Mouse (Mus musculus): Measurements from ENCODE around the gene Tex9. TPM values are rescaled to one million over a fixed set of nuclear protein-coding genes. Genes with fewer than 3 reads are reported as not detected.
"Not testable (repeated sequence)": the region's sequence is repeated elsewhere in the genome, so short reads cannot be mapped to it uniquely, and the experiment has no call there.

Gene Tex9
- polyA plus RNA-seq, 1 experiment from 2014 or later = 48.5 TPM

DNA sequence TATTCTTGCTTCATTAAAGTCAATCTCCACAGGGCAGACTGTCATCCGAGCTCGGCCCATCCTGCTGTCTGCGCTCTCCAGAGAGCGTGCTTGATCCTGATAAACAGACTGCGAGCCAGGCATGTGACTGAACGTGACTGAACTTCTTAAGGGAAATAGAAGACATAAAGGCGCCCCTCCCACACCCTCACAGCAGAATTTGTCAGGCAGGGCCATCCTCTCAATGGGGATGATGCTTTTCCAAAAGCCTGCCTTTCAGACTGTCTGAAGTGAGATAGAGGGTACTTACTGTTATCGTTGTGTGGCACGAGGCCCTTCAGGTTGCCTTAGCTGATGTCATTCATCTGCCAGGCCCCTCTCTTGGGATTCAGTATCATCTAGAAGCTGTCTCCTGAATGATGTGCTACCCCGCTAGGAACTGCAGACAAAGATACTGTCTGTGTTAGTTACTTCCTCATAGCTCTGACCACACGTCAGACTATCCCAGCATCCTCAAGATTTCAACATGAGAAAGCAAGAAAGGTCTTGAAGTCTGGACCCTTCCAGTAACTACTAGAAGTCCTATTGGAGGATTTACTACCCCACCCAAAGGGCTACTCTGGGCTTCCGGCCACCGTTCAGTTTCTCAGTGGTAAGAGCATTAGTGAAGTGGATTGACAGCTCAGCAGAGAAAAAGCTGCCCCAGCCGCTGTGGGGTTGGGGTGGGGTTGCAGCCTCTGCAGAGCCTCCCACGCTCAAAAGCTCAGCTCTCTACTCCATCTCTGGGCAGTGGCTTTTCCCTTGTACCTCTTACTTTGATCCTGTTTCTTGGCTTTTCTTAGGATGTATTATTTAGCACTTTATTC is 82.4 kb downstream of the Tex9 start:
- Histone ChIP-seq H3K9ac (ENCODE audit: low read depth, low read length) (no peak overlapping the region), H3K27ac (ENCODE audit: low read depth, low read length) (no peak overlapping the region), H3K4me1 (ENCODE audit: control insufficient read depth, insufficient read depth, low read length) (no peaks in the 10 kb centered on the region), H3K4me3 (ENCODE audit: low read length) (no peak overlapping the region), H3K9me3 (ENCODE audit: control insufficient read depth, low read length) (no peaks in the 10 kb centered on the region), H3K4me2 (replicated peaks; ENCODE audit: low read depth, low read length) (no peak overlapping the region), H3K36me3 (ENCODE audit: control insufficient read depth, insufficient read depth, low read length) (no peaks in the 10 kb centered on the region), H3K27me3 (ENCODE audit: control insufficient read depth, insufficient read depth, low read length) (no peaks in the 10 kb centered on the region)
- 43% methylated on average over 15 of the region's 15 CpGs for WGBS
- ATAC-seq (ENCODE audit: low FRiP score, low TSS enrichment) = no peak

DNA sequence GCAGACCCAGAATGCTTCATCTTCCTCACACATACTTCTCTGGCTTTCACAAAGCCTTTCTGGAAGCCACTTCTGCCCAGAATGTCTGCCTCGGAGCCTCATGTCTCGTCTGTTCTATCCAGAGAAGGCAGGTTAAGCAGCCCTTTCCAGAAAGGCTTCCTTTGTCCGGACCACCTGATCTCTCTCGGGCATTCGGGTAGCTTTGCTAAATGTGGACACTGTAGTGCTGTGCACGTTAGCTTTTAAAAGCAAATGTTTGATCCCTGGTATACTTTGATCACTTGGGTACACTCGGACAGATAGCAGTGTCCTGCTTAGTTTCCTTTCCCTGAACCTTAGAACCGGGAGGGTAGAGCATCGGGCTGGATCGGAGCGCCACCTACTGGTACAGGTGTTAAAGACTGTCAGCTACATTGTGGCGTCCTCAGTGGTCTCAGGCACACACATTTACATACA is 83.9 kb downstream of the Tex9 start:
- no peaks in the 10 kb centered on the region for H3K4me1 ChIP-seq (ENCODE audit: control insufficient read depth, insufficient read depth, low read length)
- H3K4me2 ChIP-seq (replicated peaks; ENCODE audit: low read depth, low read length) = peak overlapping the region; percentile 49
- peak; percentile 80 for ATAC-seq (ENCODE audit: low FRiP score, low TSS enrichment)
- no peaks in the 10 kb centered on the region for H3K9me3 ChIP-seq (ENCODE audit: control insufficient read depth, low read length)
- 14% methylated on average over 12 of the region's 12 CpGs for WGBS
- H3K9ac ChIP-seq (ENCODE audit: low read depth, low read length) = peak overlapping the region; percentile 44; the same call in 1 of the 2 replicates
- H3K27ac ChIP-seq (ENCODE audit: low read depth, low read length) = no peak overlapping the region
- H3K27me3 ChIP-seq (ENCODE audit: control insufficient read depth, insufficient read depth, low read length) = no peaks in the 10 kb centered on the region
- peak overlapping the region; percentile 26 for H3K4me3 ChIP-seq (ENCODE audit: low read length)
- no peaks in the 10 kb centered on the region for H3K36me3 ChIP-seq (ENCODE audit: control insufficient read depth, insufficient read depth, low read length)

DNA sequence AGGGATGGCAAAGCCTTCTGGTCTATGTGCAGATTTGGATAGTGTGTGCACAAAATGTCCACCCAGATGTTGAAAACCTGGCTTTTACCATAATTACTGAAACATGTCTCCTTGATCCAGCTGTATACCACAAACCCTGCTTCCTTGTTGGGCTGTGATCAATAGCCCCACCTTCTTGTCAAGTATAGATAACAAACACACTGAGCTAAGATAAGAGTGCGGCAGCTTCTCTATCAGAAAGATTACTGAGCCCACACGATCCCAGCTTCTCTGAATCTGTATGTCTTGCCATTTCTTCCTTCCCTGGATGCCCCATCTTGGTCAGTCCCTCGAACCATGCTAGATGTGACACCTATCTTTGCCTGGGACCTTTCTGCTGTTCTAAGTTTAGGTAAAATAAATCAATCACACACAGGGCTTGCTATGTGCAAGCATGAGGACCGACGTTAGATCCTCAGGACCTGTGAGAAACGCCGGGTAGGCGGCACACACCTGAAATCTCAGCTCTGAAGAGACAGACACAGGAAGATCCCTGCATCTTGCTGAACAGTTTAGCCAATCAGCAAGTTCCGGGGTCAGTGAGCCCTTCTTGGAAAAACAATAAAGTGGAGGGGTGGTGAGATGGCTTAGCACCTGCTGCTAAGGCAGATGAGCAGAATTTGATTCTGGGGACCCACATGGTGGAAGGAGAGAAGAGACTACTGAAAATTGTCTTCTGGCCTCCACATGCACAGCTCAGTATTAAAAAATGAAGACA is 86.0 kb downstream of the Tex9 start:
- H3K36me3 ChIP-seq (ENCODE audit: control insufficient read depth, insufficient read depth, low read length) = no peaks in the 10 kb centered on the region
- H3K27ac ChIP-seq (ENCODE audit: low read depth, low read length) = no peak overlapping the region
- H3K4me1 ChIP-seq (ENCODE audit: control insufficient read depth, insufficient read depth, low read length) = no peaks in the 10 kb centered on the region
- no peak overlapping the region for H3K9ac ChIP-seq (ENCODE audit: low read depth, low read length)
- H3K4me3 ChIP-seq (ENCODE audit: low read length) = no peak overlapping the region
- ATAC-seq (ENCODE audit: low FRiP score, low TSS enrichment) = no peak
- H3K9me3 ChIP-seq (ENCODE audit: control insufficient read depth, low read length) = no peaks in the 10 kb centered on the region
- no peaks in the 10 kb centered on the region for H3K27me3 ChIP-seq (ENCODE audit: control insufficient read depth, insufficient read depth, low read length)
- WGBS = 87% methylated on average over 9 of the region's 9 CpGs
- no peak overlapping the region for H3K4me2 ChIP-seq (replicated peaks; ENCODE audit: low read depth, low read length)

DNA sequence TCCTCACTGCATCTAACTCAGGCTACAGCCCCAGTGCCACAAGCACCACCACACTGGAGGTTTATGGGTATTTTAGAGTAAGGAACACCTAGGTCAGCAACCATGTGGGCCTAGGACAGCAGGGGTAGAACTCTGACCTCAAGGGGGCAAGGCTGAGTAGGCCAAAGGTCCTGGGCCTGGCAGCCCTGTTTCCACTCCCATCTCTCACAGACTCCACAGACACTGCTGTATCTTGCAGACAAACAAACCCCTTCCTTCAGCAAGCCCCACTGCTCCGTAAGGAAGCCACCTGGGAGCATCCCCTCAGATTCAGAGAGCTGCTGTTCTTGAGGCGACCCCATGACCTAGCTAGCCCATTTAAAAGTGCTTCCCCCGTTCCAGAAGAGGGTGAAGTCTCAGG is 87.1 kb downstream of the Tex9 start:
- H3K27ac ChIP-seq (ENCODE audit: low read depth, low read length) = no peak overlapping the region

DNA sequence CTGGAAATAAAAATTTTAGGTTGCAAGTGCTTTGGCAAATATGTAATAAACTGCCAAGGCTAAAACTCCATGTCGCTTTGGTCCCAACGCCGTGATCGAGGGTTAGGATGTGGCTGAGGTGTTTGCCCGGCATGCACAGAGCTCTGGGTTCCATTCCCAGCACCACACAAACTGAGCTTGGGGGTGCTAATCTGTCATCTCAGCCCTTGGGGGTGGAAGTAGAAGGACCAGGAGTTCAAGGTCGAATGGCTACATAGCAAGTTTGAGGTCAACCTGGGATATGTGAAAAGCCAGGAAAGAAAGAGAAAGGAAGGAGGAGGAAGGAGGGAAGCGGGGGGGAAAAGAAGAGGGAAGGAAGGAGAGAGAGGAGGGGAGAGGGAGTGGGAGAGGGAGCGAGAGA is 87.6 kb downstream of the Tex9 start:
- H3K27me3 ChIP-seq (ENCODE audit: control insufficient read depth, insufficient read depth, low read length) = no peaks in the 10 kb centered on the region
- H3K27ac ChIP-seq (ENCODE audit: low read depth, low read length) = no peak overlapping the region
- H3K4me3 ChIP-seq (ENCODE audit: low read length) = no peak overlapping the region
- H3K9me3 ChIP-seq (ENCODE audit: control insufficient read depth, low read length) = no peaks in the 10 kb centered on the region
- no peaks in the 10 kb centered on the region for H3K36me3 ChIP-seq (ENCODE audit: control insufficient read depth, insufficient read depth, low read length)
- no peak for ATAC-seq (ENCODE audit: low FRiP score, low TSS enrichment)
- no peak overlapping the region for H3K9ac ChIP-seq (ENCODE audit: low read depth, low read length)
- H3K4me1 ChIP-seq (ENCODE audit: control insufficient read depth, insufficient read depth, low read length) = no peaks in the 10 kb centered on the region
- 85% methylated on average over 8 of the region's 8 CpGs for WGBS
- H3K4me2 ChIP-seq (replicated peaks; ENCODE audit: low read depth, low read length) = no peak overlapping the region

More for the DNA sequence above, 87.1 kb downstream of the Tex9 start:
- Histone ChIP-seq H3K4me1 (ENCODE audit: control insufficient read depth, insufficient read depth, low read length) (no peaks in the 10 kb centered on the region), H3K9me3 (ENCODE audit: control insufficient read depth, low read length) (no peaks in the 10 kb centered on the region), H3K4me2 (replicated peaks; ENCODE audit: low read depth, low read length) (no peak overlapping the region), H3K4me3 (ENCODE audit: low read length) (no peak overlapping the region), H3K36me3 (ENCODE audit: control insufficient read depth, insufficient read depth, low read length) (no peaks in the 10 kb centered on the region), H3K27me3 (ENCODE audit: control insufficient read depth, insufficient read depth, low read length) (no peaks in the 10 kb centered on the region), H3K9ac (ENCODE audit: low read depth, low read length) (no peak overlapping the region)
- 82% methylated on average over 3 of the region's 3 CpGs for WGBS
- no peak for ATAC-seq (ENCODE audit: low FRiP score, low TSS enrichment)

DNA sequence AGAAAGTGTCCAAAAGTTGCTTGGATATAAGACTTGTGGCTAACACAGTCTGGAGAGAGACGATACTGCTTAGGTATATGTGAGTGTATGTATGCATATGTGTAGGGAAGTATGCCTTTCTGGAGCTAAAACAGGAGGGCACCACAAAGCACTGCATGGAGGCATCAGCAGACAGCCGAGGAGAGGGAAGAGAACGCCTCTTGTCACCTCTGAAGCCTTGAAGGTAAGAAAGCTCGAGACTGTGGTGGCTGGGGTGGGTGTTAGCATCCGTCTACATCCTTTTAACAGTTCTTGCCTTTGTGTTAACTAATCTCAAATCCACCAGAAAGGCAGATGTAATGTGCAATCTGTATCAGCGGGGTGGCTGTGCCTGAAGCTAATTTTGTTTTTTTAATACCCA is 88.6 kb downstream of the Tex9 start:
- Histone ChIP-seq H3K36me3 (ENCODE audit: control insufficient read depth, insufficient read depth, low read length) (no peaks in the 10 kb centered on the region), H3K27ac (ENCODE audit: low read depth, low read length) (no peak overlapping the region), H3K27me3 (ENCODE audit: control insufficient read depth, insufficient read depth, low read length) (no peaks in the 10 kb centered on the region), H3K9ac (ENCODE audit: low read depth, low read length) (no peak overlapping the region), H3K9me3 (ENCODE audit: control insufficient read depth, low read length) (no peaks in the 10 kb centered on the region), H3K4me1 (ENCODE audit: control insufficient read depth, insufficient read depth, low read length) (no peaks in the 10 kb centered on the region), H3K4me3 (ENCODE audit: low read length) (no peak overlapping the region), H3K4me2 (replicated peaks; ENCODE audit: low read depth, low read length) (no peak overlapping the region)
- 64% methylated on average over 6 of the region's 6 CpGs for WGBS
- ATAC-seq (ENCODE audit: low FRiP score, low TSS enrichment) = no peak

DNA sequence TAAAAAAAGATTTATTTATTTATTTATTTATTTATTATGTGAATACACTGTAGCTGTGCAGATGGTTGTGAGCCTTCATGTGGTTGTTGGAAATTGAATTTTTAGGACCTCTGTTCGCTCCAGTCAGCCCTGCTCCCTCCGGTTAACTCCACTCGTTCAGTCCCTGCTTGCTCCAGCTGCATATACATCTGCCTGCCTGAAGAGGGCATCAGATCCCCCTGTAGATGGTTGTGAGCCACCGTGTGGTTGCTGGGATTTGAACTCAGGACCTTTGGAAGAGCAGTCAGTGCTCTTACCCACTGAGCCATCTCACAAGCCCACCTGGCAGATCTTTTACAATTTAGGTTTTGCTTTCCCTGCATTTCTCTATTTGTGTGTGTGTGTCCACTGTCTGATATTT is 90.2 kb downstream of the Tex9 start:
- not testable (repeated sequence) for H3K9ac ChIP-seq (ENCODE audit: low read depth, low read length); H3K27me3 ChIP-seq (ENCODE audit: control insufficient read depth, insufficient read depth, low read length); H3K36me3 ChIP-seq (ENCODE audit: control insufficient read depth, insufficient read depth, low read length); H3K4me3 ChIP-seq (ENCODE audit: low read length); H3K4me2 ChIP-seq (replicated peaks; ENCODE audit: low read depth, low read length); H3K9me3 ChIP-seq (ENCODE audit: control insufficient read depth, low read length); H3K27ac ChIP-seq (ENCODE audit: low read depth, low read length); H3K4me1 ChIP-seq (ENCODE audit: control insufficient read depth, insufficient read depth, low read length); ATAC-seq (ENCODE audit: low FRiP score, low TSS enrichment)
- 72% methylated on average over 4 of the region's 4 CpGs for WGBS

Data from kidney, embryonic 14.5 days (tissue).